Mouse (Mus musculus): Measurements from ENCODE around the gene Snd1. TPM values are rescaled to one million over a fixed set of nuclear protein-coding genes. Genes with fewer than 3 reads are reported as not detected.
A peak's percentile ranks its signal among the peaks of the same experiment; 100 is the strongest.

The Snd1 gene
- polyA plus RNA-seq, 1 experiment from 2014 or later = 139 TPM

- Histone ChIP-seq H3K36me3 (ENCODE audit: control insufficient read depth, insufficient read depth, low read length) (no peaks in the 10 kb centered on the region), H3K27ac (ENCODE audit: low read depth) (no peak overlapping the region), H3K9me3 (ENCODE audit: control insufficient read depth, low read length) (no peaks in the 10 kb centered on the region), H3K9ac (ENCODE audit: low read length) (peak overlapping the region; percentile 46), H3K27me3 (replicated peaks; ENCODE audit: control insufficient read depth, insufficient read depth, low read length) (peaks cover 37% of the 10 kb centered on the region), H3K4me3 (ENCODE audit: low read depth, low read length) (peak overlapping the region; percentile 45), H3K4me2 (ENCODE audit: low read length) (peak overlapping the region; percentile 97), H3K4me1 (replicated peaks; ENCODE audit: control insufficient read depth, insufficient read depth, low read length) (peaks cover 7% of the 10 kb centered on the region; the same call in 1 of the 2 replicates)
- ATAC-seq (replicated peaks; ENCODE audit: low FRiP score, low TSS enrichment, low read depth) (peak; percentile 63), DNase-seq (ENCODE audit: low spot score) (peak; percentile 73)
- under 1% methylated on average over 56 of the region's 56 CpGs for WGBS
These were observed 506.0 kb downstream of the Snd1 start for GRCm38 (mm10) chr6:28980750-28981584.

- H3K4me3 ChIP-seq (ENCODE audit: low read depth, low read length) = peak overlapping the region; percentile 45
- no peak; the same call in 1 of the 2 replicates for ATAC-seq (replicated peaks; ENCODE audit: low FRiP score, low TSS enrichment, low read depth)
- DNase-seq (ENCODE audit: low spot score) = no peak
- no peaks in the 10 kb centered on the region for H3K9me3 ChIP-seq (ENCODE audit: control insufficient read depth, low read length)
- no peaks in the 10 kb centered on the region for H3K36me3 ChIP-seq (ENCODE audit: control insufficient read depth, insufficient read depth, low read length)
- no peak overlapping the region for H3K27ac ChIP-seq (ENCODE audit: low read depth)
- no peak overlapping the region for H3K9ac ChIP-seq (ENCODE audit: low read length)
- H3K27me3 ChIP-seq (replicated peaks; ENCODE audit: control insufficient read depth, insufficient read depth, low read length) = peaks cover 37% of the 10 kb centered on the region
- peak overlapping the region; percentile 97 for H3K4me2 ChIP-seq (ENCODE audit: low read length)
- H3K4me1 ChIP-seq (replicated peaks; ENCODE audit: control insufficient read depth, insufficient read depth, low read length) = peaks cover 7% of the 10 kb centered on the region; the same call in 1 of the 2 replicates
- WGBS = 6% methylated on average over 18 of the region's 18 CpGs
These were observed 506.6 kb downstream of the Snd1 start for GRCm38 (mm10) chr6:28981585-28981948.

- H3K27ac ChIP-seq (ENCODE audit: low read depth) = no peak overlapping the region
- peaks cover 37% of the 10 kb centered on the region for H3K27me3 ChIP-seq (replicated peaks; ENCODE audit: control insufficient read depth, insufficient read depth, low read length)
- no peaks in the 10 kb centered on the region for H3K36me3 ChIP-seq (ENCODE audit: control insufficient read depth, insufficient read depth, low read length)
- H3K4me1 ChIP-seq (replicated peaks; ENCODE audit: control insufficient read depth, insufficient read depth, low read length) = peaks cover 7% of the 10 kb centered on the region; the same call in 1 of the 2 replicates
- peak; percentile 96 for DNase-seq (ENCODE audit: low spot score)
- H3K9ac ChIP-seq (ENCODE audit: low read length) = no peak overlapping the region
- H3K4me3 ChIP-seq (ENCODE audit: low read depth, low read length) = no peak overlapping the region
- 11% methylated on average over 18 of the region's 18 CpGs for WGBS
- H3K9me3 ChIP-seq (ENCODE audit: control insufficient read depth, low read length) = no peaks in the 10 kb centered on the region
- H3K4me2 ChIP-seq (ENCODE audit: low read length) = no peak overlapping the region
- ATAC-seq (replicated peaks; ENCODE audit: low FRiP score, low TSS enrichment, low read depth) = no peak
These were observed 507.2 kb downstream of the Snd1 start for GRCm38 (mm10) chr6:28981966-28982701.

- Histone ChIP-seq H3K9me3 (ENCODE audit: control insufficient read depth, low read length) (no peaks in the 10 kb centered on the region), H3K27ac (ENCODE audit: low read depth) (no peak overlapping the region), H3K4me1 (replicated peaks; ENCODE audit: control insufficient read depth, insufficient read depth, low read length) (peaks cover 7% of the 10 kb centered on the region; the same call in 1 of the 2 replicates), H3K9ac (ENCODE audit: low read length) (no peak overlapping the region), H3K4me2 (ENCODE audit: low read length) (no peak overlapping the region), H3K36me3 (ENCODE audit: control insufficient read depth, insufficient read depth, low read length) (no peaks in the 10 kb centered on the region), H3K27me3 (replicated peaks; ENCODE audit: control insufficient read depth, insufficient read depth, low read length) (peaks cover 33% of the 10 kb centered on the region), H3K4me3 (ENCODE audit: low read depth, low read length) (no peak overlapping the region)
- ATAC-seq (replicated peaks; ENCODE audit: low FRiP score, low TSS enrichment, low read depth) = no peak
- no peak for DNase-seq (ENCODE audit: low spot score)
- WGBS = 85% methylated on average over 1 of the region's 1 CpGs
These were observed 507.9 kb downstream of the Snd1 start for GRCm38 (mm10) chr6:28982817-28983216.

Other genes with a start within 250 kb of the Snd1 start
- gene Zfp800, start 77.1 kb upstream of the Snd1 start, polyA plus RNA-seq (2014; fragmentation: Nextera tagmentation; extraction: Ambion mirVana) = 22.7 and 26.8 TPM in 2 replicates
- 276 and 284 TPM in 2 replicates for gene Arf5, start 51.6 kb upstream of the Snd1 start, polyA plus RNA-seq (2014; fragmentation: Nextera tagmentation; extraction: Ambion mirVana)
- not detected in 2 replicates for gene Fscn3, start 47.4 kb upstream of the Snd1 start, polyA plus RNA-seq (2014; fragmentation: Nextera tagmentation; extraction: Ambion mirVana)
- 7.2 and 8.8 TPM in 2 replicates for gene Gcc1, start 46.7 kb upstream of the Snd1 start, polyA plus RNA-seq (2014; fragmentation: Nextera tagmentation; extraction: Ambion mirVana)
- 0.36 and 3.3 TPM in 2 replicates for gene Pax4, start 25.8 kb upstream of the Snd1 start, polyA plus RNA-seq (2014; fragmentation: Nextera tagmentation; extraction: Ambion mirVana)